Mouse (Mus musculus) limb, embryonic 15.5 days (tissue): ENCODE measurements at regions not wholly inside any gene's neighbourhood (a gene's known extent, or its start where the extent isn't known, plus 50 kb on each side); places are given as distances from the start of the nearest gene placed in this dataset.

Experiments used
- ATAC-seq: fragments of 200-750 bp; cut with Nextera tagmentation; 2 replicates; pipeline ENCODE4 v1.8.0; 2017; ENCODE audit warnings: low read depth, moderate TSS enrichment; ENCODE audit not compliant: insufficient number of reproducible peaks, low FRiP score, low TSS enrichment
- H3K27ac ChIP-seq: fragments of 300-500 bp; sonication (generic); 2 replicates; pipeline ENCODE4 v1.5.1; 2015; ENCODE audit warnings: moderate library complexity, mild to moderate bottlenecking, inconsistent platforms
- H3K27me3 ChIP-seq: fragments of 300-500 bp; sonication (generic); 2 replicates; pipeline ENCODE4 v1.6.1; 2015; ENCODE audit warnings: inconsistent platforms
- H3K36me3 ChIP-seq: fragments of 300-500 bp; sonication (generic); 2 replicates; pipeline ENCODE4 v1.6.1; 2015; ENCODE audit warnings: inconsistent platforms
- H3K4me1 ChIP-seq: fragments of 300-500 bp; sonication (generic); 2 replicates; pipeline ENCODE4 v1.6.1; 2015; ENCODE audit warnings: inconsistent platforms
- H3K4me2 ChIP-seq: fragments of 300-500 bp; sonication (generic); 2 replicates; pipeline ENCODE4 v1.6.1; 2015; ENCODE audit warnings: mild to moderate bottlenecking, inconsistent platforms
- H3K4me3 ChIP-seq: fragments of 300-500 bp; sonication (generic); 2 replicates; pipeline ENCODE4 v1.5.1; 2015; ENCODE audit warnings: mild to moderate bottlenecking, inconsistent platforms
- H3K9ac ChIP-seq: fragments of 300-500 bp; sonication (generic); 2 replicates; pipeline ENCODE4 v1.6.1; 2015; ENCODE audit warnings: inconsistent platforms
- H3K9me3 ChIP-seq: fragments of 300-500 bp; sonication (generic); 2 replicates; pipeline ENCODE4 v1.6.1; 2016; ENCODE audit warnings: inconsistent platforms
- WGBS: fragments of 180-500 bp; shearing (Covaris S2); methylation state at CpG from one replicate; pipeline ENCODE4 v1.1.7; 2015; 5-methylcytosine and 5-hydroxymethylcytosine counted together

DNA sequence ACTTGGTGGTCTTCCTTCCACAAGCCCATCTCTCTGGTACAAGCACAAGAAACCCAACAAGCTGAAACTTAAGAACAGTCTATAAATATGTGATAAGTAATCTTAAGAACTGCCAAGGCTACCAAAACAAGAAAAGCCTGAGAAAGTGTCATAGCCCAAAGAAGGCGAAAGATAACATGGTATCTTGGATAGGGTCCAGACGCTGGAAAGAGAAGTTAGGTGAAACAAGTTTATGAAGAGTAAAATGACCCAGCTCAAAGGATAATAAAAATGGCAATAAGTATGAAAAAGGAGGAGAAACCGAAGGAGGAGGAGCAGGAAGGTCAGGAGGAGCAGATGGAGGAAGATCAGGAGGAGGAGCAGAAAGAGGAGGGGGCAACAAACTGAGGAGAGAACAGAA, 56.9 kb upstream of the Ltbp1 start:
- Histone ChIP-seq H3K27ac (no peak overlapping the region), H3K27me3 (no peaks in the 10 kb centered on the region), H3K4me1 (peaks cover 2% of the 10 kb centered on the region; the same call in 1 of the 2 replicates), H3K4me3 (no peak overlapping the region), H3K36me3 (no peaks in the 10 kb centered on the region), H3K4me2 (no peak overlapping the region), H3K9me3 (no peaks in the 10 kb centered on the region), H3K9ac (no peak overlapping the region)
- WGBS = 73% methylated on average over 3 of the region's 3 CpGs
- no peak for ATAC-seq

GRCm38 (mm10) chr17:74950316-74950715, 55.1 kb upstream of the Ltbp1 start:
- Histone ChIP-seq H3K4me1 (no peaks in the 10 kb centered on the region), H3K36me3 (no peaks in the 10 kb centered on the region), H3K4me3 (no peak overlapping the region), H3K27me3 (no peaks in the 10 kb centered on the region), H3K9ac (no peak overlapping the region), H3K27ac (no peak overlapping the region), H3K9me3 (no peaks in the 10 kb centered on the region), H3K4me2 (no peak overlapping the region)
- no peak for ATAC-seq
- WGBS = 94% methylated on average over 2 of the region's 2 CpGs

DNA sequence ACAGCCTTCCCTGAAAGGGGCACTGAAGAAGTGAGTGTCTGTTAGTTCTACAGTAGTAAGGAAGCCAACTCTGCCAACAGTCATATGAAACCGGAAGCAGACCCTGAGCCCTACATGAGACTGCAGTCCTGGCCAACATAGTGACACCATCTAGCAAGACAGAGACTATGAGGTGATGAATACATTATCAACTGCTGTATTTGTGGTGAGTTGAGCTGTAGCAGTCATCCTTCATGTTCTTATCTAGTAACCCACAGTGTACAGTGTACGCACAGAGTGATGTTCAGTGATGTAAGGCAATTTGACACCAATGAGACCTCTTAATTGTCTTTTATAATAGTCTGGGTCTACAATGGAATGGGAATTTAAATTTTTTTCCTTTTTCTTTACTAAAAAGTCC, 50.4 kb upstream of the Ltbp1 start:
- no peaks in the 10 kb centered on the region for H3K36me3 ChIP-seq
- no peak overlapping the region for H3K4me3 ChIP-seq
- 92% methylated on average over 2 of the region's 2 CpGs for WGBS
- ATAC-seq = no peak
- H3K4me1 ChIP-seq = peaks cover 5% of the 10 kb centered on the region
- H3K4me2 ChIP-seq = no peak overlapping the region
- no peak overlapping the region for H3K9ac ChIP-seq
- H3K27ac ChIP-seq = no peak overlapping the region
- no peaks in the 10 kb centered on the region for H3K9me3 ChIP-seq
- no peaks in the 10 kb centered on the region for H3K27me3 ChIP-seq
